Mouse (Mus musculus) lung, postnatal 0 days (tissue): ENCODE measurements around the gene Cmas.

Source experiments
- CTCF ChIP-seq: IDR thresholded peaks from 2 replicates; pipeline ENCODE4 v1.5.1; 2016; ENCODE audit warnings: antibody characterized with exemption, mild to moderate bottlenecking
- EP300 ChIP-seq: IDR thresholded peaks from 2 replicates; pipeline ENCODE4 v1.6.1; 2016; ENCODE audit warnings: antibody characterized with exemption, mild to moderate bottlenecking, control low read depth

- no peak for TF ChIP-seq EP300
- TF ChIP-seq CTCF, result no peak
These were observed 57.5 kb downstream of the Cmas start for GRCm38 (mm10) chr6:142814011-142814410.
